Mouse (Mus musculus) embryonic facial prominence, embryonic 10.5 days (tissue): ENCODE measurements at regions not wholly inside any gene's neighbourhood (a gene's known extent, or its start where the extent isn't known, plus 50 kb on each side); places are given as distances from the start of the nearest gene placed in this dataset.

Source experiments
- DNase-seq: peaks from one replicate; pipeline ENCODE4 v3.0.0-alpha.2; 2017; ENCODE audit warnings: low spot score
- H3K27ac ChIP-seq: fragments of 300-500 bp; sonication (generic); replicated peaks from 2 replicates; pipeline ENCODE4 v1.5.1; 2016; ENCODE audit warnings: mild to moderate bottlenecking
- H3K27me3 ChIP-seq: fragments of 300-500 bp; sonication (generic); replicated peaks from 2 replicates; pipeline ENCODE4 v1.6.1; 2016; ENCODE audit warnings: low read depth, mild to moderate bottlenecking; ENCODE audit not compliant: poor library complexity, severe bottlenecking
- H3K36me3 ChIP-seq: fragments of 300-500 bp; sonication (generic); replicated peaks from 2 replicates; pipeline ENCODE4 v1.6.1; 2016; ENCODE audit warnings: mild to moderate bottlenecking, moderate library complexity
- H3K4me1 ChIP-seq: fragments of 300-500 bp; sonication (generic); 2 replicates; pipeline ENCODE4 v1.6.1; 2016
- H3K4me3 ChIP-seq: fragments of 300-500 bp; sonication (generic); 2 replicates; pipeline ENCODE4 v1.5.1; 2016; ENCODE audit warnings: mild to moderate bottlenecking, moderate library complexity
- H3K9me3 ChIP-seq: fragments of 300-500 bp; sonication (generic); 2 replicates; pipeline ENCODE4 v1.6.1; 2016; ENCODE audit warnings: mild to moderate bottlenecking
- WGBS: fragments of 180-500 bp; shearing (Covaris S2); methylation state at CpG from one replicate; pipeline ENCODE4 v1.1.7; 2016; 5-methylcytosine and 5-hydroxymethylcytosine counted together

- DNase-seq = no peak
- Histone ChIP-seq H3K4me1 (peaks cover 18% of the 10 kb centered on the region), H3K27me3 (no peaks in the 10 kb centered on the region), H3K27ac (no peak overlapping the region), H3K9me3 (no peaks in the 10 kb centered on the region), H3K4me3 (no peak overlapping the region), H3K36me3 (no peaks in the 10 kb centered on the region)
- 72% methylated on average over 18 of the region's 18 CpGs for WGBS
These were observed 111.6 kb upstream of the Frmd6 start for GRCm38 (mm10) chr12:70713499-70714280.

GRCm38 (mm10) chr12:70714281-70714679, 111.0 kb upstream of the Frmd6 start:
- H3K4me3 ChIP-seq = no peak overlapping the region
- WGBS = 65% methylated on average over 11 of the region's 11 CpGs
- no peaks in the 10 kb centered on the region for H3K9me3 ChIP-seq
- peaks cover 18% of the 10 kb centered on the region for H3K4me1 ChIP-seq
- no peaks in the 10 kb centered on the region for H3K36me3 ChIP-seq
- no peaks in the 10 kb centered on the region for H3K27me3 ChIP-seq
- H3K27ac ChIP-seq = no peak overlapping the region
- DNase-seq = no peak

GRCm38 (mm10) chr12:70715836-70716235, 109.5 kb upstream of the Frmd6 start:
- H3K4me1 ChIP-seq = peaks cover 18% of the 10 kb centered on the region
- H3K36me3 ChIP-seq = no peaks in the 10 kb centered on the region
- DNase-seq = no peak
- no peaks in the 10 kb centered on the region for H3K9me3 ChIP-seq
- no peaks in the 10 kb centered on the region for H3K27me3 ChIP-seq
- 85% methylated on average over 2 of the region's 2 CpGs for WGBS
- H3K4me3 ChIP-seq = no peak overlapping the region
- no peak overlapping the region for H3K27ac ChIP-seq

- 64% methylated on average over 1 of the region's 1 CpGs for WGBS
- Histone ChIP-seq H3K4me1 (peaks cover 8% of the 10 kb centered on the region; the same call in 1 of the 2 replicates), H3K27me3 (no peaks in the 10 kb centered on the region), H3K27ac (no peak overlapping the region), H3K4me3 (no peak overlapping the region), H3K9me3 (no peaks in the 10 kb centered on the region), H3K36me3 (no peaks in the 10 kb centered on the region)
- no peak for DNase-seq
These were observed 106.7 kb upstream of the Frmd6 start for GRCm38 (mm10) chr12:70718602-70719001.

- WGBS = 93% methylated on average over 4 of the region's 4 CpGs
- H3K27me3 ChIP-seq = no peaks in the 10 kb centered on the region
- no peak for DNase-seq
- no peak overlapping the region for H3K27ac ChIP-seq
- H3K9me3 ChIP-seq = no peaks in the 10 kb centered on the region
- H3K4me3 ChIP-seq = no peak overlapping the region
- no peaks in the 10 kb centered on the region for H3K36me3 ChIP-seq
- peaks cover 3% of the 10 kb centered on the region; the same call in 1 of the 2 replicates for H3K4me1 ChIP-seq
These were observed 106.1 kb upstream of the Frmd6 start for GRCm38 (mm10) chr12:70719255-70719654.

GRCm38 (mm10) chr12:70720178-70720894, 105.0 kb upstream of the Frmd6 start:
- DNase-seq = no peak
- Histone ChIP-seq H3K4me1 (no peaks in the 10 kb centered on the region), H3K27ac (no peak overlapping the region), H3K9me3 (no peaks in the 10 kb centered on the region), H3K36me3 (no peaks in the 10 kb centered on the region), H3K27me3 (no peaks in the 10 kb centered on the region), H3K4me3 (no peak overlapping the region)
- WGBS = 87% methylated on average over 12 of the region's 12 CpGs

- no peaks in the 10 kb centered on the region for H3K27me3 ChIP-seq
- H3K4me1 ChIP-seq = peaks cover 9% of the 10 kb centered on the region
- no peak overlapping the region for H3K27ac ChIP-seq
- no peak overlapping the region for H3K4me3 ChIP-seq
- no peaks in the 10 kb centered on the region for H3K9me3 ChIP-seq
- DNase-seq = no peak
- WGBS = 92% methylated on average over 1 of the region's 1 CpGs
- no peaks in the 10 kb centered on the region for H3K36me3 ChIP-seq
These were observed 100.0 kb upstream of the Frmd6 start for GRCm38 (mm10) chr12:70725326-70725725.

GRCm38 (mm10) chr12:70727496-70728259, 97.6 kb upstream of the Frmd6 start:
- H3K4me3 ChIP-seq = no peak overlapping the region
- WGBS = 83% methylated on average over 10 of the region's 10 CpGs
- H3K36me3 ChIP-seq = no peaks in the 10 kb centered on the region
- DNase-seq = no peak
- peaks cover 15% of the 10 kb centered on the region for H3K4me1 ChIP-seq
- no peaks in the 10 kb centered on the region for H3K27me3 ChIP-seq
- H3K9me3 ChIP-seq = no peaks in the 10 kb centered on the region
- no peak overlapping the region for H3K27ac ChIP-seq

- Histone ChIP-seq H3K4me3 (no peak overlapping the region), H3K27ac (no peak overlapping the region), H3K27me3 (no peaks in the 10 kb centered on the region), H3K9me3 (no peaks in the 10 kb centered on the region), H3K36me3 (no peaks in the 10 kb centered on the region), H3K4me1 (peaks cover 15% of the 10 kb centered on the region)
- 88% methylated on average over 1 of the region's 1 CpGs for WGBS
- DNase-seq = no peak
These were observed 96.9 kb upstream of the Frmd6 start for GRCm38 (mm10) chr12:70728407-70728806.

GRCm38 (mm10) chr12:70729961-70730360, 95.4 kb upstream of the Frmd6 start:
- no peaks in the 10 kb centered on the region for H3K9me3 ChIP-seq
- peak; percentile 65 for DNase-seq
- H3K36me3 ChIP-seq = no peaks in the 10 kb centered on the region
- H3K27ac ChIP-seq = peak overlapping the region; percentile 35; the same call in 1 of the 2 replicates
- H3K4me1 ChIP-seq = peaks cover 15% of the 10 kb centered on the region
- no peaks in the 10 kb centered on the region for H3K27me3 ChIP-seq
- 33% methylated on average over 6 of the region's 6 CpGs for WGBS
- no peak overlapping the region for H3K4me3 ChIP-seq

GRCm38 (mm10) chr12:70731498-70731897, 93.8 kb upstream of the Frmd6 start:
- Histone ChIP-seq H3K4me1 (peaks cover 15% of the 10 kb centered on the region), H3K4me3 (no peak overlapping the region), H3K36me3 (no peaks in the 10 kb centered on the region), H3K27me3 (no peaks in the 10 kb centered on the region), H3K9me3 (no peaks in the 10 kb centered on the region), H3K27ac (no peak overlapping the region)
- WGBS = 83% methylated on average over 6 of the region's 6 CpGs
- no peak for DNase-seq

- no peak overlapping the region for H3K4me3 ChIP-seq
- 92% methylated on average over 3 of the region's 3 CpGs for WGBS
These were observed 92.7 kb upstream of the Frmd6 start for GRCm38 (mm10) chr12:70732591-70732990.

More at GRCm38 (mm10) chr12:70732591-70732990, 92.7 kb upstream of the Frmd6 start:
- H3K36me3 ChIP-seq = no peaks in the 10 kb centered on the region
- DNase-seq = no peak
- no peaks in the 10 kb centered on the region for H3K27me3 ChIP-seq
- H3K9me3 ChIP-seq = no peaks in the 10 kb centered on the region
- H3K27ac ChIP-seq = no peak overlapping the region
- peaks cover 15% of the 10 kb centered on the region for H3K4me1 ChIP-seq
